25 mouse cellular contexts compared by ENCODE assay signal in the genomic region with DNA sequence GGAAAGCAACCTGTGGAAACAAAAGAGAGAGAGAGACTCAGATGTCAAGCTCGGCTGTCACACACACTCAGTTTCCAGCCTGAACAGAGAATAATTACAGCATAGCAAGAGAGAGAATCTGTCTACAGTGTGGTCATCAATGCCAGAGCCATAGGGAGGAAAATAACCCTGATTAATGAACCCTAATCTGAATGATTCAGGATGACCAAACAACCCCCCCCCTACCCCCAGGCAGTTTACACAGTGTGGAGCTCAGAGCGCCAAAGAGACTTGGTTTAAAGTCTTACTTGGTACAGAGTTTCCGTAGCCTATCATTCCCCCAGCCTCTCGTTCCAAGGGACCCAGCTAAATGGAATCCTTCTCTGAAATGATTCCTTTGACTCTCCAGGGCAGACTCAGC. TPM values are rescaled to one million over a fixed set of nuclear protein-coding genes. Genes with fewer than 3 reads are reported as not detected.
DNase-seq lines count a peak whose midpoint lies in the region; ATAC-seq lines count a peak whose summit lies in the region.
"Had no signal": no experiment of that assay in that cellular context is flagged by ENCODE, and none has a peak within 500 bp of the region (broad histone marks: within the 10 kb centered on the region; RNA-seq: fewer than 3 reads in every experiment).

No protein-coding gene starts in this region.

- H3K9me3 ChIP-seq in embryonic facial prominence, embryonic 12.5 days = no peaks in the 10 kb centered on the region
- H3K9me3 ChIP-seq in embryonic facial prominence, embryonic 10.5 days = no peaks in the 10 kb centered on the region
- no peaks in the 10 kb centered on the region for H3K9me3 ChIP-seq in kidney, embryonic 16.5 days (ENCODE audit: low read length)
- H3K9me3 ChIP-seq in forebrain, embryonic 16.5 days (ENCODE audit: control insufficient read depth, low read length) = no peaks in the 10 kb centered on the region
- H3K9me3 ChIP-seq: embryonic facial prominence, embryonic 15.5 days; heart, embryonic 10.5 days; heart, embryonic 13.5 days had no signal

- no peak overlapping the region for H3K4me3 ChIP-seq in embryonic facial prominence, embryonic 12.5 days
- H3K4me3 ChIP-seq in embryonic facial prominence, embryonic 10.5 days = no peak overlapping the region
- H3K4me3 ChIP-seq in kidney, embryonic 16.5 days (ENCODE audit: low read length) = no peak overlapping the region
- H3K4me3 ChIP-seq in forebrain, embryonic 16.5 days (replicated peaks; ENCODE audit: low read length) = no peak overlapping the region
- H3K4me3 ChIP-seq: embryonic facial prominence, embryonic 15.5 days; heart, adult 2 months; heart, embryonic 10.5 days; heart, embryonic 13.5 days had no signal

- 0 out of 2 replicates have a peak, but pooled peaks have one; percentile 18 for ATAC-seq in embryonic facial prominence, embryonic 12.5 days (ENCODE audit: insufficient number of reproducible peaks, insufficient read depth, low FRiP score, low TSS enrichment)
- ATAC-seq in kidney, embryonic 16.5 days (ENCODE audit: low FRiP score, low TSS enrichment) = peak; percentile 42; the same call in 1 of the 2 replicates
- ATAC-seq in frontal cortex, adult (ENCODE audit: low TSS enrichment) = no peak
- no peak for ATAC-seq in forebrain, embryonic 16.5 days
- ATAC-seq: forebrain, embryonic 14.5 days; hindbrain, postnatal 0 days had no signal

- no peak overlapping the region for H3K27ac ChIP-seq in embryonic facial prominence, embryonic 12.5 days
- no peak overlapping the region for H3K27ac ChIP-seq in embryonic facial prominence, embryonic 10.5 days (replicated peaks)
- H3K27ac ChIP-seq in kidney, embryonic 16.5 days (ENCODE audit: low read length) = no peak overlapping the region
- H3K27ac ChIP-seq in forebrain, embryonic 16.5 days (ENCODE audit: low read length) = no peak overlapping the region
- H3K27ac ChIP-seq: embryonic facial prominence, embryonic 15.5 days; heart, adult 2 months; heart, embryonic 10.5 days; heart, embryonic 13.5 days; hindbrain, embryonic 14.5 days; hindbrain, postnatal 0 days had no signal

- no peak overlapping the region for H3K9ac ChIP-seq in embryonic facial prominence, embryonic 12.5 days
- H3K9ac ChIP-seq in kidney, embryonic 16.5 days (replicated peaks; ENCODE audit: low read length) = no peak overlapping the region
- H3K9ac ChIP-seq in forebrain, embryonic 16.5 days (replicated peaks; ENCODE audit: low read depth, low read length) = no peak overlapping the region
- H3K9ac ChIP-seq: embryonic facial prominence, embryonic 15.5 days; heart, embryonic 13.5 days; hindbrain, embryonic 14.5 days had no signal

- 47% methylated on average over 4 of the region's 4 CpGs for WGBS in embryonic facial prominence, embryonic 12.5 days
- WGBS in embryonic facial prominence, embryonic 10.5 days = 50% methylated on average over 4 of the region's 4 CpGs
- 36% methylated on average over 4 of the region's 4 CpGs for WGBS in kidney, embryonic 16.5 days
- 54% methylated on average over 4 of the region's 4 CpGs for WGBS in forebrain, embryonic 16.5 days

- no peaks in the 10 kb centered on the region for H3K36me3 ChIP-seq in embryonic facial prominence, embryonic 12.5 days
- no peaks in the 10 kb centered on the region for H3K36me3 ChIP-seq in embryonic facial prominence, embryonic 10.5 days (replicated peaks)
- no peaks in the 10 kb centered on the region for H3K36me3 ChIP-seq in kidney, embryonic 16.5 days (ENCODE audit: insufficient read depth, low read length)
- no peaks in the 10 kb centered on the region for H3K36me3 ChIP-seq in forebrain, embryonic 16.5 days (ENCODE audit: control insufficient read depth, insufficient read depth)
- H3K36me3 ChIP-seq: embryonic facial prominence, embryonic 15.5 days; heart, embryonic 10.5 days; heart, embryonic 13.5 days had no signal

- no peak for DNase-seq in embryonic facial prominence, embryonic 10.5 days (ENCODE audit: low spot score)
- no peak for DNase-seq in kidney, postnatal 36 days
- peak; percentile 63 for DNase-seq in Muller cell, postnatal 12 days (ENCODE audit: inconsistent ontology term)
- DNase-seq in retina, embryonic 14.5 days (ENCODE audit: low spot score) = peak; percentile 13
- DNase-seq: adrenal gland, adult 2 months; adrenal gland, postnatal 14 days; cerebellum, adult 11 months; cerebellum, adult 2 months; cerebellum, adult 9-11 months; cerebellum, postnatal 25 days; gastrocnemius, postnatal 10 days; gastrocnemius, postnatal 36 days; heart, adult 2 months; heart, postnatal 14 days; heart, postnatal 4 days had no signal

- 0 out of 2 replicates have a peak, but pooled peaks cover 3% of the 10 kb centered on the region for H3K27me3 ChIP-seq in embryonic facial prominence, embryonic 12.5 days
- peaks cover 4% of the 10 kb centered on the region; the same call in 1 of the 2 replicates for H3K27me3 ChIP-seq in embryonic facial prominence, embryonic 10.5 days (replicated peaks; ENCODE audit: low read depth, poor library complexity, severe bottlenecking)
- H3K27me3 ChIP-seq in kidney, embryonic 16.5 days (ENCODE audit: insufficient read depth, low read length) = no peaks in the 10 kb centered on the region
- H3K27me3 ChIP-seq in forebrain, embryonic 16.5 days (replicated peaks; ENCODE audit: control insufficient read depth, insufficient read depth, low read length) = no peaks in the 10 kb centered on the region
- H3K27me3 ChIP-seq: embryonic facial prominence, embryonic 15.5 days had no signal

- H3K4me1 ChIP-seq in embryonic facial prominence, embryonic 12.5 days = 0 out of 2 replicates have a peak, but pooled peaks cover 4% of the 10 kb centered on the region
- peaks cover 16% of the 10 kb centered on the region for H3K4me1 ChIP-seq in embryonic facial prominence, embryonic 10.5 days
- 0 out of 2 replicates have a peak, but pooled peaks cover 3% of the 10 kb centered on the region for H3K4me1 ChIP-seq in kidney, embryonic 16.5 days (ENCODE audit: insufficient read depth, low read length)
- no peaks in the 10 kb centered on the region for H3K4me1 ChIP-seq in forebrain, embryonic 16.5 days (replicated peaks; ENCODE audit: control insufficient read depth, insufficient read depth, low read length)

- H3K4me2 ChIP-seq in embryonic facial prominence, embryonic 12.5 days (replicated peaks) = no peak overlapping the region
- H3K4me2 ChIP-seq in kidney, embryonic 16.5 days (replicated peaks; ENCODE audit: low read depth, low read length) = no peak overlapping the region
- H3K4me2 ChIP-seq in forebrain, embryonic 16.5 days (ENCODE audit: low read length) = no peak overlapping the region
- H3K4me2 ChIP-seq: embryonic facial prominence, embryonic 15.5 days; heart, embryonic 13.5 days; hindbrain, embryonic 14.5 days had no signal

RNA-seq across cellular contexts. Expression of gene Lhx8, which starts 45.1 kb away (rescaled TPM):
- polyA plus RNA-seq in embryonic facial prominence, embryonic 12.5 days (2016; fragmentation: Nextera tagmentation; extraction: Ambion mirVana) = 60.9 and 72.6 TPM in 2 replicates
- 59.5 and 63.6 TPM in 2 replicates for polyA plus RNA-seq in embryonic facial prominence, embryonic 10.5 days (2016; fragmentation: Nextera tagmentation; extraction: Ambion mirVana)
- polyA plus RNA-seq in kidney, embryonic 16.5 days (2015; fragmentation: Nextera tagmentation; extraction: Ambion mirVana) = 0.20 TPM in 1 of 2 replicates, not detected in the other
- polyA plus RNA-seq in forebrain, embryonic 16.5 days (2015; fragmentation: Nextera tagmentation; extraction: Ambion mirVana) = 21.5 and 35.3 TPM in 2 replicates
- polyA plus RNA-seq: cerebellum, adult 2 months; hindbrain, embryonic 14.5 days had no signal

Comparison
In these comparisons a context has a peak if more than half of its experiments do, and no peak if none do; other contexts are left out.
1. ATAC-seq: peak in embryonic facial prominence, embryonic 12.5 days (single experiment) and kidney, embryonic 16.5 days (single experiment); none in frontal cortex, adult (single experiment) and forebrain, embryonic 16.5 days (single experiment).
2. DNase-seq: peak in Muller cell, postnatal 12 days (single experiment) and retina, embryonic 14.5 days (single experiment); none in embryonic facial prominence, embryonic 10.5 days (single experiment) and kidney, postnatal 36 days (0 of 2).
3. RNA of gene Lhx8, which starts 45.1 kb away (polyA plus RNA-seq): 59.5 to 63.6 TPM in embryonic facial prominence, embryonic 10.5 days, 60.9 to 72.6 TPM in embryonic facial prominence, embryonic 12.5 days and 21.5 to 35.3 TPM in forebrain, embryonic 16.5 days; 0.20 TPM in kidney, embryonic 16.5 days; every median in the first group is over 10 times any median in the second.